Mouse (Mus musculus): ENCODE results near the gene Nudt13. TPM values are rescaled to one million over a fixed set of nuclear protein-coding genes. Genes with fewer than 3 reads are reported as not detected.

The Nudt13 gene
- polyA plus RNA-seq, 2 experiments, result 14.3 to 30.0 TPM

- TF ChIP-seq POLR2A (IDR thresholded peaks at IDR 0.05; ENCODE audit: borderline replicate concordance, extremely low read depth, insufficient read depth, insufficient read length), result no peak
- no peaks in the 10 kb centered on the region for H3K4me1 ChIP-seq (ENCODE audit: control insufficient read depth, insufficient read depth, low read length)
- no peak overlapping the region for H3K9ac ChIP-seq (ENCODE audit: low read depth, low read length, severe bottlenecking)
- H3K27ac ChIP-seq (replicated peaks; ENCODE audit: low read depth, low read length), result no peak overlapping the region
- peaks cover 75% of the 10 kb centered on the region for H3K36me3 ChIP-seq (ENCODE audit: control insufficient read depth, insufficient read depth, low read length)
- 90% methylated on average over 4 of the region's 4 CpGs for WGBS
- no peak overlapping the region for H3K4me2 ChIP-seq (replicated peaks; ENCODE audit: low read depth, low read length, severe bottlenecking)
- no peaks in the 10 kb centered on the region for H3K27me3 ChIP-seq (ENCODE audit: control insufficient read depth, insufficient read depth, low read length)
- DNase-seq (ENCODE audit: low spot score) (no peak), ATAC-seq (ENCODE audit: low FRiP score, low read depth) (no peak)
- no peaks in the 10 kb centered on the region for H3K9me3 ChIP-seq (ENCODE audit: control insufficient read depth, low read length)
- H3K4me3 ChIP-seq (replicated peaks; ENCODE audit: low read length), result no peak overlapping the region
These were observed 68.7 kb downstream of the Nudt13 start for GRCm38 (mm10) chr14:20363230-20363629.

Other genes with a start within 250 kb of the Nudt13 start
- gene Saysd1, start 156.2 kb upstream of the Nudt13 start, polyA plus RNA-seq (2012; rRNA removed), result 8.9 and 9.7 TPM in 2 replicates
- 14.1 and 15.6 TPM in 2 replicates for gene Saysd1, start 156.2 kb upstream of the Nudt13 start, polyA plus RNA-seq (2014; fragmentation: Nextera tagmentation; extraction: Ambion mirVana)
- gene Kcnk5, start 112.9 kb upstream of the Nudt13 start, polyA plus RNA-seq (2012; rRNA removed), result 5.3 and 5.5 TPM in 2 replicates
- gene Kcnk5, start 112.9 kb upstream of the Nudt13 start, polyA plus RNA-seq (2014; fragmentation: Nextera tagmentation; extraction: Ambion mirVana), result 4.1 and 4.5 TPM in 2 replicates
- gene Kcnk16, start 25.5 kb upstream of the Nudt13 start, polyA plus RNA-seq (2012; rRNA removed), result not detected in 2 replicates
- gene Kcnk16, start 25.5 kb upstream of the Nudt13 start, polyA plus RNA-seq (2014; fragmentation: Nextera tagmentation; extraction: Ambion mirVana), result not detected in 2 replicates
- gene Ecd, start 53.4 kb downstream of the Nudt13 start, polyA plus RNA-seq (2012; rRNA removed), result 30.6 and 31.0 TPM in 2 replicates
- gene Ecd, start 53.4 kb downstream of the Nudt13 start, polyA plus RNA-seq (2014; fragmentation: Nextera tagmentation; extraction: Ambion mirVana), result 46.4 and 52.4 TPM in 2 replicates
- 49.3 and 53.5 TPM in 2 replicates for gene Fam149b, start 53.5 kb downstream of the Nudt13 start, polyA plus RNA-seq (2012; rRNA removed)
- 38.9 and 45.5 TPM in 2 replicates for gene Fam149b, start 53.5 kb downstream of the Nudt13 start, polyA plus RNA-seq (2014; fragmentation: Nextera tagmentation; extraction: Ambion mirVana)
- 104 and 132 TPM in 2 replicates for gene Dnajc9, start 94.2 kb downstream of the Nudt13 start, polyA plus RNA-seq (2012; rRNA removed)
- 151 and 152 TPM in 2 replicates for gene Dnajc9, start 94.2 kb downstream of the Nudt13 start, polyA plus RNA-seq (2014; fragmentation: Nextera tagmentation; extraction: Ambion mirVana)
- 62.9 and 63.5 TPM in 2 replicates for gene Mrps16, start 98.9 kb downstream of the Nudt13 start, polyA plus RNA-seq (2012; rRNA removed)
- 99.0 and 99.7 TPM in 2 replicates for gene Mrps16, start 98.9 kb downstream of the Nudt13 start, polyA plus RNA-seq (2014; fragmentation: Nextera tagmentation; extraction: Ambion mirVana)
- 0.18 and 0.30 TPM in 2 replicates for gene Cfap70, start 157.5 kb downstream of the Nudt13 start, polyA plus RNA-seq (2012; rRNA removed)
- 0.15 and 0.76 TPM in 2 replicates for gene Cfap70, start 157.5 kb downstream of the Nudt13 start, polyA plus RNA-seq (2014; fragmentation: Nextera tagmentation; extraction: Ambion mirVana)
- 50.5 and 52.8 TPM in 2 replicates for gene Anxa7, start 185.4 kb downstream of the Nudt13 start, polyA plus RNA-seq (2012; rRNA removed)
- 45.5 and 46.5 TPM in 2 replicates for gene Anxa7, start 185.4 kb downstream of the Nudt13 start, polyA plus RNA-seq (2014; fragmentation: Nextera tagmentation; extraction: Ambion mirVana)
- gene Mss51, start 202.2 kb downstream of the Nudt13 start, polyA plus RNA-seq (2012; rRNA removed), result 5.6 and 6.3 TPM in 2 replicates
- gene Mss51, start 202.2 kb downstream of the Nudt13 start, polyA plus RNA-seq (2014; fragmentation: Nextera tagmentation; extraction: Ambion mirVana), result 1.5 and 1.8 TPM in 2 replicates